Comparison of ENCODE assay signal across 16 mouse cellular contexts in the genomic region with DNA sequence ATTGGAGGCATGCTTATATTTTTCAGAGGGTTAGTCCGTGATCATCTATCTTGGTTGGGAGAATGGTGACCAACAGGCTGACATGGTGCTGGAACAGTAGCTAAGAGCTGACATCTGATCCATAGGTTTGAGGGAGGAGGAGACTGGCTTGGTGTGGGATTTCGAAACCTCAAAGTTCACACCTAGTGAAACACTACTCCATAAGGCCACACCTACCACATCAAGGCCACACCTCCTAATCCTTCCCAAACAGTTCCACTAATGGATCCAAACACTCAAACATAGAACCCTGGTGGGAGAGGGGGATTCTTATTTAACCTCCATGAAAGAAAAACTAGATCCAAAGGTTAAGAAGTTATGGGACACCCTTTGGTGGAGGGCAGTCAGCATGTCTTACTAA. TPM values are rescaled to one million over a fixed set of nuclear protein-coding genes. Genes with fewer than 3 reads are reported as not detected.
"Had no signal": no experiment of that assay in that cellular context is flagged by ENCODE, and none has a peak within 500 bp of the region (broad histone marks: within the 10 kb centered on the region; RNA-seq: fewer than 3 reads in every experiment).

No protein-coding gene starts in this region.

- DNase-seq: layer of hippocampus, adult 9-11 months; layer of hippocampus, postnatal 36 days; left cerebral cortex, postnatal 4 days; lung, adult 18-20 months; thymus, postnatal 25 days had no signal

- H3K4me3 ChIP-seq: midbrain, embryonic 12.5 days; stomach, embryonic 15.5 days had no signal

- ATAC-seq: midbrain, embryonic 16.5 days had no signal

- H3K27me3 ChIP-seq: limb, embryonic 13.5 days; midbrain, embryonic 12.5 days; stomach, embryonic 15.5 days had no signal

- H3K9ac ChIP-seq: limb, embryonic 13.5 days; midbrain, embryonic 12.5 days; stomach, embryonic 15.5 days had no signal

- H3K9me3 ChIP-seq: limb, embryonic 13.5 days; midbrain, embryonic 12.5 days; stomach, embryonic 15.5 days had no signal

RNA-seq across cellular contexts. Expression of a gene that starts 1.6 kb away (rescaled TPM):
- total RNA-seq: layer of hippocampus, adult 18-20 months; layer of hippocampus, postnatal 36 days; left cerebral cortex, adult 8-10 months; left cerebral cortex, postnatal 4 days; megakaryocyte-erythroid progenitor cell, adult 5-6 weeks had no signal
- polyA plus RNA-seq: liver, adult 2 months; midbrain, embryonic 12.5 days; spleen, adult 2 months; testis, adult 2 months; thymus, adult 2 months had no signal
